Mouse (Mus musculus) left cerebral cortex, postnatal 10 days (tissue): Measurements from ENCODE around the gene Ptpn9. TPM values are rescaled to one million over a fixed set of nuclear protein-coding genes. Genes with fewer than 3 reads are reported as not detected.
"Not testable (repeated sequence)": the region's sequence is repeated elsewhere in the genome, so short reads cannot be mapped to it uniquely, and the experiment has no call there.

ENCODE experiments used
- DNase-seq, 2 experiments: peaks; one replicate each; pipeline ENCODE4 v3.0.0; 2021 to 2022; ENCODE audit warnings: low spot score in 2 of 2, mixed read lengths in 1 of 2; ENCODE audit errors: extremely low spot score in 1 of 2
- intact Hi-C: fragments of 180-260 bp; cut with DNase I; formaldehyde crosslinking; loops from one replicate; pipeline ENCODE4 v1.15.1; 2025
- total RNA-seq, 2 experiments: library from RNA; stranded (reverse); gene quantifications; 2 replicates each; pipeline ENCODE4 v1.2.3; 2021

Gene Ptpn9
- total RNA-seq, result 10 to 100 TPM; 27.1 to 28.5 TPM

GRCm38 (mm10) chr9:56994286-56995197 lies at the start of gene Ptpn9:
Ptpn9 (plus strand) TSS chr9:56994923.
- intact Hi-C loops, result loop anchor here (10.0 kb wide), 1 partner anchor 50 kb away; no protein-coding TSS in a partner anchor
- DNase-seq, result peak; percentile 84 to 95

DNA sequence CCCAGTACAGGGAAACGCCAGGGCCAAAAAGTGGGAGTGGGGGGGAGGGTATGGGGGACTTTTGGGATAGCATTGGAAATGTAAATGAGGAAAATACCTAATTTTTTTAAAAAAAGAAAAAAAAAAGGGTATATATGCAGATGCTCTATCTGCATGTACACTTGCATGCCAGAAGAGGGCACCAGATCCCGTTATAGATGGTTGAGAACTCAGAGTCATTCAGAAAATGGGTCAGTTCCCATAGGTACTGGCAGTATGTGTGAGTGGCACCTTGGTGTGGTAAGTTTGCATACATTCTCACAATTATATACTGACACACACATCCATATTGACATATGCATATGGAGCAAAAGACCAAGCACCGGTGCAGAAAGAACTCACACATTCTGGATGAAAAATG lies 47.2 kb upstream of the Ptpn9 start:
- peak in 1 of 2 experiments; percentile 58 for DNase-seq
- intact Hi-C loops, result loop anchor here (5.0 to 10.0 kb wide), 2 partner anchors 47 to 185 kb away; partner anchors contain the start of genes Man2c1 and Ptpn9

DNA sequence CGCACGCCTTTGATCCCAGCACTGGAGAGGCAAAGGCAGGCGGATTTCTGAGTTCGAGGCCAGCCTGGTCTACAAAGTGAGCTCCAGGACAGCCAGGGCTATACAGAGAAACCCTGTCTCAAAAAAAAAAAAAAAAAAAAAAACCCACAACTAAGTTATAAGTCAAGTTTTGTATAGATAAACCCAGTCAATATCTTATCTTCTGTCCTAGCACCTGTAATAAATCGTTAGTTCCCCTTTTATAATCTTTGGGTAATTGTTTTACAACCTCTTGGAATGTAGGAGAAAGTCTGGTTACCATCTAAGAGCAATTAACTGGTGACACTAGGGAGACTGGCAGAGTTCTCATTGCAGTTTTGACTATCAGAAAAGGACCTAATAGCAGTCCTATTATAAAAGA lies 46.0 kb upstream of the Ptpn9 start:
- not testable (repeated sequence) for DNase-seq
- intact Hi-C loops, result loop anchor here (5.0 to 10.0 kb wide), 2 partner anchors 46 to 184 kb away; partner anchors contain the start of genes Man2c1 and Ptpn9

DNA sequence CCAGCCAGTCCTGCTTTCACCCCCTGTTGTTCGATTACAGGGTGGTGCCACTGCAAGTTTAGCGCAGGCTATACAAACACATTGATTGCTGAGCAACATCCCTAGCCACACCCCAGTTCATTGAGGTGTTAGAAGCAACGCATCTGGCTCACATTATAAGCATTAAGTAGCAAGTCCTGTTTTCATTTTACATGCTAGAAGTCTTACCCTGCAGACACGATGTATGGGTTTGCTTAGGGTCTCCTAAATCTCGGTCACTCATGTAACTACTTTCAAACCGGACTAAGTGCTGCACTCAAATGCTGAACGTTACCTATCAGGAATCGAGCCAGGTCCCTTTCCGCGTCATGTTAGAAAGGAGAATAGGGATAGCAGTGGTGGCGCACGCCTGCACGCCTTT lies 45.0 kb upstream of the Ptpn9 start:
- intact Hi-C loops, result loop anchor here (5.0 to 10.0 kb wide), 2 partner anchors 45 to 183 kb away; partner anchors contain the start of genes Man2c1 and Ptpn9
- no peak for DNase-seq

- intact Hi-C loops, result no loop called here
- DNase-seq, result peak; percentile 94 to 98
Measured at GRCm38 (mm10) chr9:56950414-56951400, 44.0 kb upstream of the Ptpn9 start, which contains the start of gene Snupn. Snupn (plus strand) TSS chr9:56950878.

DNA sequence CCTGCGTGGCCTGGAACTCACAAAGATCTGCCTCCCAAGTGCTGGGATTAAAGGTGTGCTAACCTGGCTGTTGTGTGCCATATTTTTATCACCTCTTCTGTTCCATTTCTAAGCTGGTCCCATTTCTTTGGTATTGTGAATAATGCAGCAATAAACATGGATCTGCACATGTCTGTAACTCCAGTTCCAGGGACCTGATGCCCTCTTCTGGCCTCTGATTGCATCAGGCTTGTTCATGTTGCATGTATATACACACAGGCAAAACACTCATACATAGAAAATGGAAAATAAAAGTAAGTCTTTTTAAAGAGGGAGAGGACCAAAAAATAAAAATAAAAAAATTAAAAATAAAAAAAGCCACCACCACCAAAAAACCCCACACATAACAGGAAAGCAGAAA lies 41.2 kb upstream of the Ptpn9 start:
- no peak for DNase-seq
- intact Hi-C loops, result no loop called here

GRCm38 (mm10) chr9:56956966-56957675 lies 37.6 kb upstream of the Ptpn9 start:
- intact Hi-C loops, result no loop called here
- DNase-seq, result no peak

DNA sequence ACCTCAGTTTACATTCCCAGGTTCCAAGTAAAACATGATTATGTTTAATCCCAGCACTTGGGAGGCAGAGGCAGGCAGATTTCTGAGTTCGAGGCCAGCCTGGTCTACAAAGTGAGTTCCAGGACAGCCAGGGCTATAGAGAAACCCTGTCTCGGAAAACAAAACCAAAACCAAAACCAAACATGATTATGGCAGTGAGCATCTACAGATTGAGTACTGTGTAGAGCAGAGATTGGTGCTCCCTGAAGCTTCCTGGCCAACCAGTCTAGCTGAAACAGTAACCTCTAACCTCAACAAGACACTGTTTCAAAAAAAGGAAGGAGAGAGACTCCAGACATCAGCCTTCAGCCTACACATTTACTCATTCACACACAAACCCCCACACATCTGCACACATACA lies 36.0 kb upstream of the Ptpn9 start:
- no peak for DNase-seq
- intact Hi-C loops, result no loop called here

DNA sequence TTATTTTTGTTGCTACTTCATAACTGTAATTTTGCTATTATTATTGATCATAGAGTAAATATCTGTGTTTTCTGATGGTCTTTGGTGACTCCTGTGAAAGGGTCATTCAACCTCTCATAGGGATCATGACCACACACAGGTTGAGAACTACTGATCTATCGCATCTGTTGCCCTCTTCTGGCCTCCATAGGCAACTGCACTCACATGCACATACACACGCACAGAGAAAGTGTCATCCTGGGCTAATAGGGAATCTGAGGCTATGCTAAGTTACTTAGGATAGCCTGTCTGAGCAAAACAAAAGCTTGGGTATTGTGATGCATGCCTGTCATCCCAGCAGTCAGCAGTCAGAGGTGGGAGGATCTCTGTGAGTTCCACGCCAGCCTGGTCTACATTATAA lies 33.1 kb upstream of the Ptpn9 start:
- DNase-seq, result no peak
- intact Hi-C loops, result no loop called here

DNA sequence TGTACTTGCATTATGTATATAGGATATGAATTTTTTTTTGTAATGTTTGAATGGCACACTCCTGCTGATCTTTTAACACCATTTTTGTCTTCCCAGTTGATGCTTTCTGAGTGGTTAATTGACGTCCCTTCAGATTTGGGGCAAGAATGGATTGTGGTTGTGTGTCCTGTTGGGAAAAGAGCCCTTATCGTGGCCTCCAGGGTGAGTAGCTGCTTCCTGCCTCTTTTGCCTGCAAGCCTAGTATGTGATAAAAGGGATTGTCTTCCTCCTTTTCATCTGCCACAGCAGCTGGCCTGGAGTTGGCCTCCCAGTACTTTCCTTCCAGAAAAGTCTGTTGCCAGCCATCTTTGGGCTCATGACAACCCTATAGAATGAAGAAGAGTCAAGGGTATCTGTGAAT lies 24.6 kb upstream of the Ptpn9 start:
- intact Hi-C loops, result no loop called here
- no peak for DNase-seq

- DNase-seq, result no peak
- intact Hi-C loops, result no loop called here
Measured at GRCm38 (mm10) chr9:56973960-56974524, 20.7 kb upstream of the Ptpn9 start.

DNA sequence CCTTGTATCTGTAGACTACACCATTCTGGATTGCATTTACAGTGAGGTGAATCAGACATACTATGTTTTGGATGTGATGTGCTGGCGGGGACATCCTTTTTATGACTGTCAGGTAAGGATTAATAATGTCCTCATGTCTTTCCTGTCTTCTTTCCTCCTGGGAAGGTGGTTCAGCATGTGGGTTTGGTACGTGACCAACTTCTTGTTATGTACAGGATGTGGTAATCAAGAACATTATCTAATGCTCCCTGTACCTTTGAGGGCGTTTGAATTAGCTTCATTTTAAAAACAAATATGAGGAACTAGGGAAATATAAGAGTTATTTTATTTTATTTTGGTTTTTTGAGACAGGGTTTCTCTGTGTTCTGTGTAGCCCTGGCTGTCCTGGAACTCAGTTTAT lies 19.5 kb upstream of the Ptpn9 start:
- intact Hi-C loops, result no loop called here
- no peak for DNase-seq

DNA sequence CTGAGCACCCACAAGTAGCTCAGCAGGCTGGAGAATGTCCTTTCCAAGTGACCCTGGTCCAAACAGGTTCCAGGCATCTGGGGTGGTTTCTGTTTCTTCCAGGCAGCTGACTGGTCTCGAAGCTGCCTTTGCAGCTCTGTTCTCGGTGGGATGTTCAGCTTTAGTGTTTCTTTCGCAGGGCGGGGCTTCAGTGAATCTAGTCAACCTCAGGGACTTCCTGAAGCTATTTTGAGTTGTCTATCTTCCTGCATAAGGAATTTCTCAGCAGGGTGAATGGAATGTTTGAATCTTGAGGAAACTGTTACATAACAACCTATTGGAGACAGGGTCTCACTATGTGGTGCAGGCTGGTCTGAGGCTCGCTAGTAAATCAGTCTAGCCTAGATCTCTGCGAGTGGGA lies 14.5 kb upstream of the Ptpn9 start:
- intact Hi-C loops, result no loop called here
- no peak for DNase-seq

GRCm38 (mm10) chr9:56981502-56981901 lies 13.2 kb upstream of the Ptpn9 start:
- intact Hi-C loops, result no loop called here
- DNase-seq, result no peak

DNA sequence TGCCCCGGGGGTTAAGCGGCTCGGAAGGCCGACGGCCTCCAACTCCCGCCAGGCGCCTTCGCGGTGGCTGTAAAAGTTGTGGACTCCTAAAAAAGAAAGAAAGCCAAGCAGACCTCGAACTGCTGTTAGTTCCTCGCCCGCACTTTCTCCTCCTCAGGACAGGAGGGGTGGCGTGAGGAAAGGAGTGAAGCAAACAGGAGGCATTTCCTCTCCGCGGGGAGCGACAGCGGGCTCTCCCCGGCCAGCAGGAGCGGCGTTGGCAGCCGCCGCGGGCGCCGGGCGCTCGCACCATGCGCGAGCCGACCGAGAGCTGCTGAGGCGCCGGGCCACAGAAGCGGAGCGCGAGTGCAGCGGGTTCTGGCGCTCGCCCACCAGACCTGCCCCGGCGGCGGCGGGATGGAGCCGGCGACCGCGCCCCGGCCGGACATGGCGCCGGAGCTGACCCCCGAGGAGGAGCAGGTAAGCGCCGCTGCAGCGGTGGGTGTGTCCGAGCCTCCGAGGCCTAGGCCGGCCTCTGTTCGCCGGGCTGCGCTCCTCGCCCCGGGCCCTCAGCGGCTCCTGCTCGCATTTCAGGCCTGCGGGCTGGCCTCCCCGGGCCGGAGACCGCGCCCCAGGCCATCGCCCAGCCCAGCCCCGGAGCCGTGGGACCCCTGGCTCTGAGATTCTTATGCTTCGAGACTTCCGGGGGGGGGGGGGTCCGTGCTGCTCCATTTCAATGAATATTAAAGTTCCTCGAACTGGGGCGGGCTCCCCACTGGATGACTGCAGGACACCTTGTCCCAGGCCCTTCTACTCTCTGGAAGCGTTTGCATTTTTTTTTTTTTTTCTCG lies 690 bp downstream of the Ptpn9 start:
- intact Hi-C loops, result loop anchor here (10.0 kb wide), 1 partner anchor 51 kb away; no protein-coding TSS in a partner anchor
- DNase-seq, result peak; percentile 12 to 73

DNA sequence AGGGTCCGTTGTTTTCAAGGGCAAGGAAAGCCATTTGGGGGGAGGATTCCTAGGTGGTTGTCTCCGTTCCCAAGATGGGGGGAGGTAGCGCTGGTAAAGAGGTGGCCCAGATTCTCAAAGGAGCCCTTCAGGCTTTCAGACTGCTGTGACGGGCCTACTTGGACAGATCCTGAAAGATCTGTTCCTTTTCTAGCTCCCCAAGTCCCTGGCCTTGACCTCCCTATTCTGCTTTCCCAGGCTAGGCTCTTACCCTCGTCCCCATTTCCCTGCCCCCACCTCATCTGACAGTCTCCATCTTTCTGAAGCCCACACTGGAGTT lies 1.3 kb downstream of the Ptpn9 start:
- peak; percentile 9 to 43 for DNase-seq
- intact Hi-C loops, result loop anchor here (10.0 kb wide), 1 partner anchor 51 kb away; no protein-coding TSS in a partner anchor

- DNase-seq, result peak in 1 of 2 experiments; percentile 22
- intact Hi-C loops, result loop anchor here (10.0 kb wide), 1 partner anchor 52 kb away; no protein-coding TSS in a partner anchor
Measured at GRCm38 (mm10) chr9:56997206-56997605, 2.5 kb downstream of the Ptpn9 start.
